In the genomic region with DNA sequence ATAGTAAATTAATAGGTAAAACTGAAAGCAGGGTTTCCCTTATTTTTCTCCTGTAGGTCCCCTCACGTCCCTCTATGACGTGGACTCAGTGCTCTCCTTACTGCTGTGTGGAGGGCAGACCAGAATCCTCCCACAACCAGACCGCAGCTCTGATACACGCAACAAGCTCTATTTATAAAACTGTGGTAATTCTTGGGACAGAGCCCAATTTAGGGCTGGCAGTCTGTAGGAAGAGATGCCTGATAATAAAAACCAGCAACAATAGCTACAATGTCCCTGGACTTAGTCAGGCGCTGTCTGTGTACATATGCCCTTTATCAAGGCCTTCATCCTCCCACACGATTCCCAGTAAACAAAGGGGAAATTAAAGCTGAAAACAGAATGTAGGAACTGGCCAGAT, we compare ENCODE assay signal across 1 mouse cellular context.
TF ChIP-seq lines count a peak whose summit lies in the region.

No protein-coding gene starts in this region.

TF ChIP-seq in myocyte, 11 proteins besides CTCF, POLR2A, EP300 and RAD21 (continued from another document):
- no peak for TF ChIP-seq TCF12 (IDR thresholded peaks at IDR 0.05; ENCODE audit: insufficient read depth, poor library complexity, severe bottlenecking)
